Mouse (Mus musculus): Measurements from ENCODE around the gene Foxs1. TPM values are rescaled to one million over a fixed set of nuclear protein-coding genes. Genes with fewer than 3 reads are reported as not detected.

The Foxs1 gene
- polyA plus RNA-seq, 1 experiment from 2014 or later = not detected

- Histone ChIP-seq H3K36me3 (ENCODE audit: inconsistent target) (no peaks in the 10 kb centered on the region), H3K79me2 (ENCODE audit: inconsistent target) (no peaks in the 10 kb centered on the region), H3K27ac (no peak overlapping the region), H3K4me3 (ENCODE audit: inconsistent target) (no peak overlapping the region)
- WGBS (ENCODE audit: missing documents) = 96% methylated on average over 15 of the region's 15 CpGs
These were observed 31.7 kb downstream of the Foxs1 start for GRCm38 (mm10) chr2:152901296-152901695.

- no peaks in the 10 kb centered on the region for H3K36me3 ChIP-seq (ENCODE audit: inconsistent target)
- WGBS (ENCODE audit: missing documents) = 92% methylated on average over 6 of the region's 6 CpGs
- no peak overlapping the region for H3K27ac ChIP-seq
- H3K4me3 ChIP-seq (ENCODE audit: inconsistent target) = no peak overlapping the region
- H3K79me2 ChIP-seq (ENCODE audit: inconsistent target) = no peaks in the 10 kb centered on the region
These were observed 34.0 kb downstream of the Foxs1 start for GRCm38 (mm10) chr2:152899011-152899410.

- H3K79me2 ChIP-seq (ENCODE audit: inconsistent target) = no peaks in the 10 kb centered on the region
- WGBS (ENCODE audit: missing documents) = 84% methylated on average over 3 of the region's 3 CpGs
- H3K4me3 ChIP-seq (ENCODE audit: inconsistent target) = no peak overlapping the region
- no peak overlapping the region for H3K27ac ChIP-seq
- H3K36me3 ChIP-seq (ENCODE audit: inconsistent target) = peaks cover 5% of the 10 kb centered on the region; the same call in 1 of the 2 replicates
These were observed 36.1 kb downstream of the Foxs1 start for GRCm38 (mm10) chr2:152896926-152897325.

- Histone ChIP-seq H3K27ac (no peak overlapping the region), H3K79me2 (ENCODE audit: inconsistent target) (no peaks in the 10 kb centered on the region), H3K36me3 (ENCODE audit: inconsistent target) (peaks cover 8% of the 10 kb centered on the region; the same call in 1 of the 2 replicates), H3K4me3 (ENCODE audit: inconsistent target) (no peak overlapping the region)
- WGBS (ENCODE audit: missing documents) = 93% methylated on average over 9 of the region's 9 CpGs
These were observed 37.2 kb downstream of the Foxs1 start for GRCm38 (mm10) chr2:152895834-152896233.

GRCm38 (mm10) chr2:152888774-152889173, 44.2 kb downstream of the Foxs1 start:
- no peak overlapping the region for H3K27ac ChIP-seq
- peaks cover 40% of the 10 kb centered on the region; the same call in 1 of the 2 replicates for H3K36me3 ChIP-seq (ENCODE audit: inconsistent target)
- WGBS (ENCODE audit: missing documents) = 92% methylated on average over 5 of the region's 5 CpGs

DNA sequence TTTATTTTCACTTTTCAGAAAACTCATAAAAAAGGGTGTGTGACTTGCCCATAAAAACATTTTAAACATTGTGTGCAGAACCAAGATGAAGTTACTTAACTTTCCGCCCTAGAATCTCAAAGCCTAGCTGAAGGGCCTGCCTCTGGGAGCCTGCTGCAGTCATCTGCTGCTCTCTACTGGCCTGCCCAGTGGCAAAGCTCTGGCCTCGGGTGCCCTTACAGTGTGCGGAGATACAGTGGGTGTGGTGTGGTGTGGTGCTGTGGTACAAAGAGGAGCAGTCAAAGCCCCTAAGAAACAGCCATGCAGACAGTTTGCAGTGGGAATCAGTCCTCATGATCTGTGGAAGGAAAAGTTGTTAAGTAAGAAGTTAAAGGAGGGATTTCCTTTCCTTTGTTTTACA, 45.8 kb downstream of the Foxs1 start:
- WGBS (ENCODE audit: missing documents) = 95% methylated on average over 3 of the region's 3 CpGs
- Histone ChIP-seq H3K79me2 (ENCODE audit: inconsistent target) (no peaks in the 10 kb centered on the region), H3K36me3 (ENCODE audit: inconsistent target) (peaks cover 36% of the 10 kb centered on the region; the same call in 1 of the 2 replicates), H3K4me3 (ENCODE audit: inconsistent target) (no peak overlapping the region), H3K27ac (no peak overlapping the region)

More at GRCm38 (mm10) chr2:152888774-152889173, 44.2 kb downstream of the Foxs1 start:
- H3K79me2 ChIP-seq (ENCODE audit: inconsistent target) = no peaks in the 10 kb centered on the region
- H3K4me3 ChIP-seq (ENCODE audit: inconsistent target) = no peak overlapping the region

GRCm38 (mm10) chr2:152884101-152884645, 48.8 kb downstream of the Foxs1 start:
- no peaks in the 10 kb centered on the region for H3K79me2 ChIP-seq (ENCODE audit: inconsistent target)
- H3K36me3 ChIP-seq (ENCODE audit: inconsistent target) = 0 out of 2 replicates have a peak, but pooled peaks cover 24% of the 10 kb centered on the region
- 97% methylated on average over 6 of the region's 6 CpGs for WGBS (ENCODE audit: missing documents)
- H3K4me3 ChIP-seq (ENCODE audit: inconsistent target) = no peak overlapping the region
- H3K27ac ChIP-seq = no peak overlapping the region

Other genes starting within 250 kb of the Foxs1 start
- 0.46 to 1.1 TPM (median 0.52 TPM) in 3 replicates for gene Mcts2, start 246.2 kb downstream of the Foxs1 start, polyA plus RNA-seq (2018)
- gene Id1, start 197.0 kb downstream of the Foxs1 start, polyA plus RNA-seq (2018) = 0.27 to 88.3 TPM (median 0.39 TPM) in 3 replicates
- gene Cox4i2, start 179.0 kb downstream of the Foxs1 start, polyA plus RNA-seq (2018) = not detected in 3 replicates
- 38.6 to 159 TPM (median 48.4 TPM) in 3 replicates for gene Bcl2l1, start 101.5 kb downstream of the Foxs1 start, polyA plus RNA-seq (2018)
- 3.4 to 14.0 TPM (median 11.8 TPM) in 3 replicates for gene Tpx2, start 85.2 kb downstream of the Foxs1 start, polyA plus RNA-seq (2018)
- gene Mylk2, start 21.9 kb downstream of the Foxs1 start, polyA plus RNA-seq (2018) = not detected in 3 replicates
- gene Dusp15, start 18.5 kb upstream of the Foxs1 start, polyA plus RNA-seq (2018) = not detected in 3 replicates
- not detected in 3 replicates for gene Ttll9, start 29.3 kb upstream of the Foxs1 start, polyA plus RNA-seq (2018)
- gene Pdrg1, start 82.2 kb upstream of the Foxs1 start, polyA plus RNA-seq (2018) = 63.1 to 112 TPM (median 75.8 TPM) in 3 replicates
- not detected in 3 replicates for gene Xkr7, start 98.6 kb upstream of the Foxs1 start, polyA plus RNA-seq (2018)
- gene Ccm2l, start 132.7 kb upstream of the Foxs1 start, polyA plus RNA-seq (2018) = not detected in 3 replicates
- 79.1 to 116 TPM (median 113 TPM) in 3 replicates for gene Hck, start 175.3 kb upstream of the Foxs1 start, polyA plus RNA-seq (2018)
- 93.5 to 244 TPM (median 125 TPM) in 3 replicates for gene Tm9sf4, start 228.1 kb upstream of the Foxs1 start, polyA plus RNA-seq (2018)